Mouse (Mus musculus) neural tube, embryonic 13.5 days (tissue): ENCODE measurements at regions not wholly inside any gene's neighbourhood (a gene's known extent, or its start where the extent isn't known, plus 50 kb on each side); places are given as distances from the start of the nearest gene placed in this dataset.

Source experiments
- ATAC-seq: fragments of 200-750 bp; cut with Nextera tagmentation; 2 replicates; pipeline ENCODE4 v1.8.0; 2017; ENCODE audit warnings: low read depth, mild to moderate bottlenecking, moderate TSS enrichment, moderate library complexity
- H3K27ac ChIP-seq: fragments of 300-500 bp; sonication (generic); replicated peaks from 2 replicates; pipeline ENCODE4 v1.5.1; 2015; ENCODE audit warnings: moderate library complexity, mild to moderate bottlenecking, inconsistent platforms
- H3K27me3 ChIP-seq: fragments of 300-500 bp; sonication (generic); 2 replicates; pipeline ENCODE4 v1.6.1; 2015; ENCODE audit warnings: mild to moderate bottlenecking, inconsistent platforms
- H3K36me3 ChIP-seq: fragments of 300-500 bp; sonication (generic); 2 replicates; pipeline ENCODE4 v1.6.1; 2015; ENCODE audit warnings: mild to moderate bottlenecking, inconsistent platforms
- H3K4me1 ChIP-seq: fragments of 300-500 bp; sonication (generic); replicated peaks from 2 replicates; pipeline ENCODE4 v1.6.1; 2015; ENCODE audit warnings: inconsistent platforms
- H3K4me2 ChIP-seq: fragments of 300-500 bp; sonication (generic); 2 replicates; pipeline ENCODE4 v1.6.1; 2015; ENCODE audit warnings: inconsistent platforms, mild to moderate bottlenecking, moderate library complexity
- H3K4me3 ChIP-seq: fragments of 300-500 bp; sonication (generic); 2 replicates; pipeline ENCODE4 v1.5.1; 2015; ENCODE audit warnings: mild to moderate bottlenecking, inconsistent platforms
- H3K9ac ChIP-seq: fragments of 300-500 bp; sonication (generic); 2 replicates; pipeline ENCODE4 v1.6.1; 2015; ENCODE audit warnings: moderate library complexity, mild to moderate bottlenecking, inconsistent platforms
- H3K9me3 ChIP-seq: fragments of 300-500 bp; sonication (generic); 2 replicates; pipeline ENCODE4 v1.6.1; 2016; ENCODE audit warnings: inconsistent platforms
- WGBS: fragments of 180-500 bp; shearing (Covaris S2); methylation state at CpG from one replicate; pipeline ENCODE4 v1.1.7; 2015; 5-methylcytosine and 5-hydroxymethylcytosine counted together

GRCm38 (mm10) chr15:72101730-72102129, 1732.6 kb upstream of the Gm6569 start:
- Histone ChIP-seq H3K27me3 (no peaks in the 10 kb centered on the region), H3K4me2 (no peak overlapping the region), H3K4me3 (no peak overlapping the region), H3K9ac (no peak overlapping the region), H3K36me3 (no peaks in the 10 kb centered on the region), H3K4me1 (0 out of 2 replicates have a peak, but pooled peaks cover 5% of the 10 kb centered on the region), H3K27ac (no peak overlapping the region), H3K9me3 (no peaks in the 10 kb centered on the region)
- no peak for ATAC-seq
- 70% methylated on average over 1 of the region's 1 CpGs for WGBS

- no peak overlapping the region for H3K9ac ChIP-seq
- ATAC-seq, result no peak
- no peak overlapping the region for H3K4me2 ChIP-seq
- H3K4me1 ChIP-seq, result 0 out of 2 replicates have a peak, but pooled peaks cover 5% of the 10 kb centered on the region
- H3K9me3 ChIP-seq, result no peaks in the 10 kb centered on the region
- 59% methylated on average over 4 of the region's 4 CpGs for WGBS
- no peaks in the 10 kb centered on the region for H3K36me3 ChIP-seq
- H3K4me3 ChIP-seq, result no peak overlapping the region
- H3K27me3 ChIP-seq, result no peaks in the 10 kb centered on the region
- no peak overlapping the region for H3K27ac ChIP-seq
These were observed 1728.4 kb upstream of the Gm6569 start for GRCm38 (mm10) chr15:72105830-72106413.

- no peak for ATAC-seq
- H3K27me3 ChIP-seq, result no peaks in the 10 kb centered on the region
- H3K36me3 ChIP-seq, result no peaks in the 10 kb centered on the region
- H3K4me3 ChIP-seq, result no peak overlapping the region
- no peak overlapping the region for H3K27ac ChIP-seq
- no peak overlapping the region for H3K4me2 ChIP-seq
- no peak overlapping the region for H3K9ac ChIP-seq
- WGBS, result 81% methylated on average over 1 of the region's 1 CpGs
- no peaks in the 10 kb centered on the region for H3K9me3 ChIP-seq
- 0 out of 2 replicates have a peak, but pooled peaks cover 5% of the 10 kb centered on the region for H3K4me1 ChIP-seq
These were observed 1723.8 kb upstream of the Gm6569 start for GRCm38 (mm10) chr15:72110520-72110919.

- H3K36me3 ChIP-seq, result no peaks in the 10 kb centered on the region
- ATAC-seq, result no peak
- H3K9me3 ChIP-seq, result peaks cover 3% of the 10 kb centered on the region; the same call in 1 of the 2 replicates
- H3K9ac ChIP-seq, result no peak overlapping the region
- WGBS, result 83% methylated on average over 4 of the region's 4 CpGs
- no peaks in the 10 kb centered on the region for H3K4me1 ChIP-seq
- H3K4me2 ChIP-seq, result no peak overlapping the region
- H3K27me3 ChIP-seq, result no peaks in the 10 kb centered on the region
- no peak overlapping the region for H3K27ac ChIP-seq
- H3K4me3 ChIP-seq, result no peak overlapping the region
These were observed 1717.6 kb upstream of the Gm6569 start for GRCm38 (mm10) chr15:72116772-72117171.

- Histone ChIP-seq H3K4me1 (peaks cover 11% of the 10 kb centered on the region), H3K9me3 (no peaks in the 10 kb centered on the region), H3K4me2 (no peak overlapping the region), H3K36me3 (no peaks in the 10 kb centered on the region), H3K9ac (no peak overlapping the region), H3K27ac (no peak overlapping the region), H3K4me3 (no peak overlapping the region), H3K27me3 (no peaks in the 10 kb centered on the region)
- WGBS, result 81% methylated on average over 8 of the region's 8 CpGs
- no peak for ATAC-seq
These were observed 1700.1 kb upstream of the Gm6569 start for GRCm38 (mm10) chr15:72134226-72134625.

GRCm38 (mm10) chr15:72135992-72136617, 1698.3 kb upstream of the Gm6569 start:
- Histone ChIP-seq H3K27me3 (no peaks in the 10 kb centered on the region), H3K4me3 (no peak overlapping the region), H3K4me2 (no peak overlapping the region), H3K27ac (no peak overlapping the region), H3K9me3 (no peaks in the 10 kb centered on the region), H3K4me1 (peaks cover 11% of the 10 kb centered on the region), H3K9ac (no peak overlapping the region), H3K36me3 (no peaks in the 10 kb centered on the region)
- 61% methylated on average over 4 of the region's 4 CpGs for WGBS
- ATAC-seq, result peak; percentile 36; the same call in 1 of the 2 replicates

GRCm38 (mm10) chr15:72140122-72140521, 1694.2 kb upstream of the Gm6569 start:
- no peak overlapping the region for H3K9ac ChIP-seq
- no peak overlapping the region for H3K27ac ChIP-seq
- 79% methylated on average over 2 of the region's 2 CpGs for WGBS
- no peak overlapping the region for H3K4me3 ChIP-seq
- H3K36me3 ChIP-seq, result no peaks in the 10 kb centered on the region
- no peak overlapping the region for H3K4me2 ChIP-seq
- H3K9me3 ChIP-seq, result no peaks in the 10 kb centered on the region
- ATAC-seq, result no peak
- no peaks in the 10 kb centered on the region for H3K27me3 ChIP-seq
- peaks cover 8% of the 10 kb centered on the region for H3K4me1 ChIP-seq

GRCm38 (mm10) chr15:72150581-72150980, 1683.8 kb upstream of the Gm6569 start:
- Histone ChIP-seq H3K9ac (no peak overlapping the region), H3K4me2 (no peak overlapping the region), H3K4me3 (no peak overlapping the region), H3K27ac (no peak overlapping the region), H3K36me3 (no peaks in the 10 kb centered on the region), H3K4me1 (no peaks in the 10 kb centered on the region), H3K27me3 (no peaks in the 10 kb centered on the region), H3K9me3 (no peaks in the 10 kb centered on the region)
- 59% methylated on average over 6 of the region's 6 CpGs for WGBS
- no peak for ATAC-seq

- H3K9ac ChIP-seq, result no peak overlapping the region
- H3K36me3 ChIP-seq, result no peaks in the 10 kb centered on the region
- H3K4me2 ChIP-seq, result no peak overlapping the region
- no peaks in the 10 kb centered on the region for H3K9me3 ChIP-seq
- no peaks in the 10 kb centered on the region for H3K4me1 ChIP-seq
- no peaks in the 10 kb centered on the region for H3K27me3 ChIP-seq
- H3K4me3 ChIP-seq, result no peak overlapping the region
- ATAC-seq, result no peak
- WGBS, result 62% methylated on average over 3 of the region's 3 CpGs
- H3K27ac ChIP-seq, result no peak overlapping the region
These were observed 1675.9 kb upstream of the Gm6569 start for GRCm38 (mm10) chr15:72158505-72158904.

GRCm38 (mm10) chr15:72200861-72201260, 1633.5 kb upstream of the Gm6569 start:
- no peaks in the 10 kb centered on the region for H3K9me3 ChIP-seq
- no peaks in the 10 kb centered on the region for H3K27me3 ChIP-seq
- no peak for ATAC-seq
- H3K36me3 ChIP-seq, result no peaks in the 10 kb centered on the region
- no peak overlapping the region for H3K4me2 ChIP-seq
- H3K27ac ChIP-seq, result no peak overlapping the region
- no peak overlapping the region for H3K9ac ChIP-seq
- 26% methylated on average over 3 of the region's 3 CpGs for WGBS
- no peak overlapping the region for H3K4me3 ChIP-seq
- peaks cover 20% of the 10 kb centered on the region for H3K4me1 ChIP-seq

- Histone ChIP-seq H3K27me3 (no peaks in the 10 kb centered on the region), H3K9me3 (no peaks in the 10 kb centered on the region), H3K4me3 (no peak overlapping the region), H3K9ac (no peak overlapping the region), H3K27ac (no peak overlapping the region), H3K4me2 (no peak overlapping the region), H3K4me1 (peaks cover 20% of the 10 kb centered on the region), H3K36me3 (no peaks in the 10 kb centered on the region)
- no peak for ATAC-seq
- WGBS, result 53% methylated on average over 1 of the region's 1 CpGs
These were observed 1632.6 kb upstream of the Gm6569 start for GRCm38 (mm10) chr15:72201791-72202190.

- Histone ChIP-seq H3K36me3 (no peaks in the 10 kb centered on the region), H3K27me3 (no peaks in the 10 kb centered on the region), H3K4me3 (no peak overlapping the region), H3K4me1 (peaks cover 20% of the 10 kb centered on the region), H3K9ac (no peak overlapping the region), H3K9me3 (no peaks in the 10 kb centered on the region), H3K27ac (peak overlapping the region; percentile 47), H3K4me2 (no peak overlapping the region)
- WGBS, result 42% methylated on average over 8 of the region's 8 CpGs
- ATAC-seq, result peak; percentile 54; the same call in 1 of the 2 replicates
These were observed 1629.0 kb upstream of the Gm6569 start for GRCm38 (mm10) chr15:72205240-72205799.
